Comparison of ENCODE assay signal across 7 mouse cellular contexts in genomic region chr7:80992063-80992462, GRCm38 (mm10). TPM values are rescaled to one million over a fixed set of nuclear protein-coding genes. Genes with fewer than 3 reads are reported as not detected.
DNase-seq lines count a peak whose midpoint lies in the region; ATAC-seq and TF ChIP-seq lines count a peak whose summit lies in the region.

No protein-coding gene starts in this region.

- peaks cover 22% of the 10 kb centered on the region; the same call in 1 of the 2 replicates for H3K4me1 ChIP-seq in lung, postnatal 0 days (ENCODE audit: insufficient read depth, low read depth, low read length)
- H3K4me1 ChIP-seq in forebrain, embryonic 15.5 days = peaks cover 36% of the 10 kb centered on the region
- peaks cover 78% of the 10 kb centered on the region for H3K4me1 ChIP-seq in liver, embryonic 12.5 days

- H3K9ac ChIP-seq in lung, postnatal 0 days (replicated peaks; ENCODE audit: low read depth) = peak overlapping the region; percentile 96
- H3K9ac ChIP-seq in forebrain, embryonic 15.5 days (replicated peaks) = peak overlapping the region; percentile 91
- peak overlapping the region; percentile 99 for H3K9ac ChIP-seq in liver, embryonic 12.5 days

- H3K27me3 ChIP-seq in lung, postnatal 0 days (replicated peaks; ENCODE audit: insufficient read depth, low read length) = no peaks in the 10 kb centered on the region
- no peaks in the 10 kb centered on the region for H3K27me3 ChIP-seq in forebrain, embryonic 15.5 days
- H3K27me3 ChIP-seq in liver, embryonic 12.5 days (replicated peaks) = no peaks in the 10 kb centered on the region

- H3K4me3 ChIP-seq in lung, postnatal 0 days (ENCODE audit: low read depth, low read length) = peak overlapping the region; percentile 90
- peak overlapping the region; percentile 67 for H3K4me3 ChIP-seq in forebrain, embryonic 15.5 days
- peak overlapping the region; percentile 97 for H3K4me3 ChIP-seq in liver, embryonic 12.5 days

- no peak for TF ChIP-seq EP300 in lung, postnatal 0 days (IDR thresholded peaks at IDR 0.05)

- peak; percentile 42 for DNase-seq in lung, postnatal 0 days (ENCODE audit: low spot score)
- no peak for DNase-seq in lung, postnatal 10 days
- DNase-seq in urinary bladder, postnatal 10 days (ENCODE audit: low spot score) = no peak
- DNase-seq in cerebellum, adult 11 months = no peak
- no peak for DNase-seq in ovary, postnatal 10 days (ENCODE audit: low spot score)

- TF ChIP-seq CTCF in lung, postnatal 0 days (IDR thresholded peaks at IDR 0.05) = no peak

- H3K27ac ChIP-seq in lung, postnatal 0 days (ENCODE audit: low read length) = peak overlapping the region; percentile 98
- peak overlapping the region; percentile 89; the same call in 1 of the 2 replicates for H3K27ac ChIP-seq in forebrain, embryonic 15.5 days (replicated peaks)
- H3K27ac ChIP-seq in liver, embryonic 12.5 days = no peak overlapping the region

- 27% methylated on average over 6 of the region's 6 CpGs for WGBS in lung, postnatal 0 days
- WGBS in forebrain, embryonic 15.5 days = 73% methylated on average over 6 of the region's 6 CpGs
- WGBS in liver, embryonic 12.5 days (ENCODE audit: insufficient replicate concordance) = 51% methylated on average over 6 of the region's 6 CpGs

- no peak for ATAC-seq in lung, postnatal 0 days
- no peak for ATAC-seq in forebrain, embryonic 15.5 days (replicated peaks)
- ATAC-seq in liver, embryonic 12.5 days = no peak

- no peaks in the 10 kb centered on the region for H3K36me3 ChIP-seq in lung, postnatal 0 days (ENCODE audit: insufficient read depth, low read length)
- H3K36me3 ChIP-seq in forebrain, embryonic 15.5 days = no peaks in the 10 kb centered on the region
- H3K36me3 ChIP-seq in liver, embryonic 12.5 days = no peaks in the 10 kb centered on the region

- H3K4me2 ChIP-seq in lung, postnatal 0 days (replicated peaks; ENCODE audit: low read depth, low read length) = peak overlapping the region; percentile 75
- H3K4me2 ChIP-seq in forebrain, embryonic 15.5 days (replicated peaks) = peak overlapping the region; percentile 77
- peak overlapping the region; percentile 97 for H3K4me2 ChIP-seq in liver, embryonic 12.5 days

- H3K9me3 ChIP-seq in lung, postnatal 0 days (ENCODE audit: low read length) = no peaks in the 10 kb centered on the region
- no peaks in the 10 kb centered on the region for H3K9me3 ChIP-seq in forebrain, embryonic 15.5 days
- H3K9me3 ChIP-seq in liver, embryonic 12.5 days (replicated peaks) = no peaks in the 10 kb centered on the region

RNA-seq across cellular contexts. Expression of gene Zfp592, which starts 1.4 kb away (rescaled TPM):
- polyA plus RNA-seq in lung, postnatal 0 days (2015; fragmentation: Nextera tagmentation; extraction: Ambion mirVana) = 6.4 and 6.6 TPM in 2 replicates
- 8.3 and 9.8 TPM in 2 replicates for polyA plus RNA-seq in forebrain, embryonic 15.5 days (2015; fragmentation: Nextera tagmentation; extraction: Ambion mirVana)
- 11.9 and 12.0 TPM in 2 replicates for polyA plus RNA-seq in liver, embryonic 12.5 days (2016; fragmentation: Nextera tagmentation; extraction: Ambion mirVana)

RNA-seq across cellular contexts. Expression of gene Sec11a, which starts 44.5 kb away (rescaled TPM):
- 170 and 172 TPM in 2 replicates for polyA plus RNA-seq in lung, postnatal 0 days (2015; fragmentation: Nextera tagmentation; extraction: Ambion mirVana)
- 149 and 157 TPM in 2 replicates for polyA plus RNA-seq in forebrain, embryonic 15.5 days (2015; fragmentation: Nextera tagmentation; extraction: Ambion mirVana)
- 123 and 124 TPM in 2 replicates for polyA plus RNA-seq in liver, embryonic 12.5 days (2016; fragmentation: Nextera tagmentation; extraction: Ambion mirVana)
